Mouse (Mus musculus) thymus, postnatal 10 days (tissue): ENCODE measurements around the gene Shtn1.

ENCODE experiments used
- DNase-seq, 2 experiments: peaks; one replicate each; pipeline ENCODE4 v3.0.0; 2021; ENCODE audit warnings: low spot score in 2 of 2

Shtn1 gene

DNA sequence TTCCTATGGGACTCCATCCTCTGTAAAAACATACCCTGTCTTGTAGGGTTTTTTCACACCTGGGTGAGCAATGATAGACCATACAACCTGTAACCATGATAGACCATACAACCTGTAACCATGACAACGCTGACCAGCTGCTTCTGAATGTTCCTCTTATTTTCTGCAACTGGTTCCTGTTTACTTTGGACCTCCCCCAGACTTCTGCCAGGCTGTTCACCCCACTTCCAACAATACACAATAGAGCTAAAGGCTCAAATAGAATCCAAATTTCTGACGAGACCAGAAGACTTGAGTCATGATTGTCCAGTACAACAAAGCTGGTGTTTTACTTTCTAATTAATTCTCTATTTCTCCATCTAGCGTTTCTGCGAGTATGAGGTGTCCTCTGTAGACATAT lies 23.8 kb downstream of the Shtn1 start:
- no peak for DNase-seq

DNA sequence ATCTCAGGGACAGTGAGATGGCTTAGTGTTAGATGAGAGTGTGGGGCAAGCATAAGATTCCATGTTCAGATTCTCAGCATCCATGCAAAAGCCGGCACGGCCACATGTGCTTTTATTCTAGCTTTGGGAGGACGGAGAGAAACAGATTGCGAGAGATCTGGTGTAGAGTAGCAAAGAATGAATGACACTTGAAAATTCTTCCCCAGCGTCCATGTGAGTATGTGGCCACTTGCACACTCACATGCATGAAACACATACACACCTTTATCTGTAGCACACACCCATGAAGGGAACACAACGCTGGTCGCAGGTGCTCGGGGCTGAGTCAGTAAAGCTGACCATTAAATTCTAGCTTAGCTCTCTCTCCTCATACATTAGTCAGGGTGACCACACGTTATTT lies 24.3 kb downstream of the Shtn1 start:
- DNase-seq: no peak

DNA sequence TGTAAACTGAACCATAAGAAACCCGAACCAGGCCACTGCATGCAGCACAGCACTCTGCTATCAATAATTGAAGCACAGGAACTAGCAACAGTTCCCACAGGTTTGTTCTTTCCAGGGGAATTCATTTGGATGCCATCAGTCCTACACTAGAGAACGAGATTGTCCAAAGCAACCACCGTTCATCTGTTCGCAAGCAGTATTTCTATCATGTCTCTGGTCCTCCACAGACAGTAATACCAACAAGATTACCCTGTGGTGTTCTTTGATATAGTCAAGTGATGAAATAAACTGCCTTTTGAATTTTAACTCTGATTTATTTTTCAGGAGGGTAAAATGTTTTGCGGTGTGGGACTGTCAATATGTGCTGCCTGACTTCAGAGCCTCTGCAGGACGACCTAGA lies 27.0 kb downstream of the Shtn1 start:
- DNase-seq: no peak

DNA sequence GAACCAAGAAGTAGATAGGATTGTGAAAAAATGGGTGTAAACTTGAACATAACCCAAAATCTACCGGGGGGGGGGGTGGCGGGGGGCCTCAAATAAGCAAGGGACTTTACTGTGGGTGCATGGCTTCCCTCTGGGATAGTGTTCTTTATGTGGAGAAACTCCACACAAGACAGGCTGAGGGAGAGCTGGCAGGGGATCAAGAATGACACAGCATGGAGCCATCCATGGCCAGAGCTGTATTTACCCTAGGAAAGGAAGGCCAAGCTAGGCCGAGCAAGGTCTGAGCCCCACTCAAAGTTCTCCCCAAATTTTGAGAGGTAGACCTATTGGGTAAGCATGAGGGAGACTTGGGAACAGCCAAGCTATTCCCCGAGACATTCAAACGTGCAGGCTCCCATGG lies 28.4 kb downstream of the Shtn1 start:
- DNase-seq: no peak

DNA sequence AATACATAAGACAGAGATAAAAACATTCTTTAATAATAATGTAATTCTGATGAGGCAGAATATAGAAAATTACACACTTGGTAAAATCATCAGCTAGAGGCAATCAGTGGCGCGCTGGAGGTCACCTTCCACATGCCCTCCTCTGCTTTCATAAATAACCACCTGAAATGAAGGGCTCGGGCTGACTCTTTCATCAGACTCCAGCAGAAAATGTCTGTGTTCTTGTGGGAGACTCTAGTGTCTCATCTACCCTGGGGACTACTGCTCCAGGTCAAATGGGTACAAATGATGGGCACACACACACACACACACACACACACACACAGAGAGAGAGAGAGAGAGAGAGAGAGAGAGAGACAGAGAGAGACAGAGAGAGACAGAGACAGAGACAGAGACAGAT lies 34.8 kb downstream of the Shtn1 start:
- DNase-seq: no peak

DNA sequence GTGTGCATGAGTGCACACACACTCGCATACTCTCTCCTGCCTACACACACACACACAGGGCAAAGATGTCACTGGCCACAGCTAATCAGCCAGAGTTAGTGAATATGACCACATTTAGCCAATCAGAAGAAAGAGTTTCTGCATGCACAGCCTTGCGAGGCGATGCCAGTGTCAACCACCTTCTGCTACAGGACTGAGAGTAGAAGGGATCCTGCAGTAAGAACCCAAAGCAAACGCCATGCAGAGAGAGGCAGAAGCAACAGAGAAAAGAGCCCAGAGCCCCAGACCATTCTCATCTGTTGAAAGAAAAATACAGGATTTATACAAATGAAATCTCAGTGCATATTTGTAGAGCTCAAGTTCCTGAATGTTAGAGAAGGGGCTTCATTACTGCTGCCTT lies 37.1 kb downstream of the Shtn1 start:
- no peak for DNase-seq

DNA sequence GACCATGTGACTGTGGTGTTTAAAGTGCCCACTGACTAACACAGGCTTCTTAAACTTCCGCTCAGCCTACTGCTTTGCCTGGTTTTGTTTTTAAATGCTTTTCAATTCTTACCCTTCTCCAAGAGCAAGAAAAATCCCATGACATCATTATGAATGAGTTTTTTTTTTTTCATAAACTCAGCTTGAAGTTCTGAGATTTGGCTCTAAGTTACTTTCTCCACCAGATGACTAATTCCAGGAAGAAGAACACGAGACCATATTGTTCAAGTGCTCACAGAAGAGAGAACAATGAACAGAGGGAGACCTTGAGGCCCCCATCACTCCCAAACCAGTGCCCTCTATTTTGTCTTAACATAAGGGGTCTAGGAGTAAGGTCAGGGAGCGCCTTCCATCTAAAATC lies 39.1 kb downstream of the Shtn1 start:
- DNase-seq: no peak

DNA sequence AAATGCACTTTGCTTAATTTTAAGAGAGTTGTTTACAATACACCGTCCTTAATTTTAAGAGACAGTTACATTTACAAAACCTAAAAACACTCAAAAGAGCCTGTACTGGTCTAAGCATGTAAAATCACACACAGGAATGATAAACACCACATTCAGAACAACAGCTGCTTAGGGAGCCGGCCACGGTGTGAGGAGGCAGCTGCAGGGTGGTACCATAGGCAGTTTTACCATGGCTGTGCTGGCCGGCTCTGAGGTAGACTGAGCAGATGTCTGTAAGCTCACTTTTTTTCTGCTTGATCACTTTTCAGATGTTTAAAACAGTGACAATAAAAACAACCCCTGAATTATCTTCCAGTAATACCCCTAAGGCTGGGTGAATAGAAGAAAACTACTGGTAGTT lies 42.7 kb downstream of the Shtn1 start:
- no peak for DNase-seq

DNA sequence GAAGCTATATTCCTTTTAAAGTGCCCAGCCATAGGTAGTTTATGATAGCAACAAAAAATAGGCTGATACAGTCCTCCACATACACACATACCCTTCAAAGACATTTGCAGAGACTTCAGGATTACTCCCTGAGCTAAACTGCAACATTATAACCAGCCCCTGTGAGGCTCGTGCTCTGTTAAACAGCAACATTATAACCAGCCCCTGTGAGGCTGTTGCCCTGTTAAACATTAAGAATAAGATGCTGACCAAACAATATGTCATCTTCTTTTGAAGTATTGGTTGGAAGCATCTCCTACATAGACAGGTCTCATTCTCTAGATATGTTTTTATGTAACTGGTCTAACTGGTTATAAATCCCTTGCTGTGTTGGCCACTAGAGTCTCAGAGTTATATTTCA lies 45.7 kb downstream of the Shtn1 start:
- DNase-seq: no peak

DNA sequence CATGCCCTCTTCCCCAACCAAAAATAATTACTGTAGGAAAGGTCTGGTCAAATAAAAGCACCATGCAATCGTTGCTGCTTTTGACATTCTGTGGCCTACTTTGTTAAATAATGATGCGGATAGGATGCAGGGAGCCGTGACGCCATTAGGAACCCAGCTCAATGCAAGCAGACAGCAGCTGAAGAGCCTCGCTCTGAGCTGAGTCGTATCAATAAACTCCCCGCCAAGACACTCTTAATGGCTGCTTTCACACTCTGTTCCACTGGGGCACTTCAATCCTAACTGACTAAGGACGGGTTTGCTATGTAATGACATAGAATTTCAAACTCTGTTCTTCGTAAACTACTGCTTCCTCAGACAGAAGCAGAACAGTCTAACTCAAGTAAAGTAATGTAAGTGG lies 46.9 kb downstream of the Shtn1 start:
- DNase-seq: no peak

DNA sequence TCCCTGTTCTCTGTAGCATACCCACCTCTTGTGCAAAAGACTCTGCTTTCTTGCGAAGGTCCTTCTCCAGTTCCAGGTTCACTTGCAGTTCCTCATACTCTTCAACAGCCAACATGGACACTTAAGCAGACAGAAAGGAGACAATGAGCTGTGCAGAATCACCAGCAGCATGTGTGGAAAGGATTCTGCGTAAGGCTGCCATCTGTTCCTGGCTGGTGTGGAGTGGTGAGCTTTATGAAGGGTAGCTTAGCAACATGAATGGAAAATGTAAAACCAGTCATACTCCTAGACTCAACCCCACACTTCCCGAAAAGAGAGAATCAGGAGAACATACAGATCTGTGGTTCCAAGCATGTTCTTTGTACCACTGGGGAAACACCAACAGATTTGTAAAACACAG lies 47.8 kb downstream of the Shtn1 start:
- DNase-seq: no peak

DNA sequence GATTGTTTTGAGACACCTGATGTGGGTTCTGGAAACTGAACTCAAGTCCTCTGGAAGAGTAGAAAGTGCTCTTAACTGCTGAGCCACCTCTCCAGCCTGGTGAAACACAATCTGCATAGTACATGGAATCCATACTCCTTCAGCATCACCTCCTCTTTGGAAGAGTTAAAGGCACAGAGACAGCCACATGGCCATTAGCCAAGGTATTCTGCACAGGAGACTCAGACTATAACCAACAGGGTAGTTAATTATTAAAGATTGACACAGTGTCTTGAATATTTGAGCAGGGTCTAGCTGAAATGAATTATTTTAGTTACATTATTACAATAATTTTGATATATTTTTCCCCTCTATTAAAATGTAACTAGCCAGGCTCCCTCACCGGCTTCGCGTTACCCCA lies 52.0 kb downstream of the Shtn1 start:
- no peak for DNase-seq

DNA sequence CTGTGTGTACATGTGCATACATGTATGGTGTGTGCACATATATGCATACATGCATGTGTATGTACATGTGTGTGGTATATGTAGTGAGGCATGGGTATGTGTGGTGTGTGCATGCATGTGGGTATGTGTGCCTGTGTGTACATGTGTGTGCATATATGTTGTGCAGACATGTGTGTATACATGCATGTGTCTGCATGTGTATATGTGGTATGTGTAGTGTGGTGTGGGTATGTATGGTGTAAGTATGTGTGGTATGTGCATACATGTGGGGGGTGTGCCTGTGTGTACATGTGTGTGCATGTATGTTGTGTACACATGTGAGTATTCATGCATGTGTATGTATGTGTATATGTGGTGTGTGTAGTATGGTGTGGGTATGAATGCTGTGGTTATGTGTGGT lies 54.3 kb downstream of the Shtn1 start:
- DNase-seq: no peak

DNA sequence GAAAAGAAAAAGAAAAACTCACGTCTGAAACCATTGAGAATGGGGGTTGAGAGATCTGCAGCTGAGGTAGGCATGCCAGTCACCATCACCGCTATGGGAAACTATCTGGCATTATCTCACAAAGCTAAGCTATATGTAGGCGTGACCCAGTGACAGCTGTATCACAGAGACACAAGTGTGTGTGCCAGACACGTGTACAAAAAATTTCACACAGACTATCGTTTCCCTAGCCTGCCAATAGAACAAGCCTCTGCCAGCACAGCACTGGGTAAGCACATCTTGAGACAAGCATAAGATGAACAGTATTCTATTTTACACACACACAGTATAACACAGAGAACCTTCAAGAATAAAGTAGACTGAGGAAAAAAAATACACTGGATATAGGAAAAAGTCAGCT lies 65.1 kb downstream of the Shtn1 start:
- DNase-seq: no peak

DNA sequence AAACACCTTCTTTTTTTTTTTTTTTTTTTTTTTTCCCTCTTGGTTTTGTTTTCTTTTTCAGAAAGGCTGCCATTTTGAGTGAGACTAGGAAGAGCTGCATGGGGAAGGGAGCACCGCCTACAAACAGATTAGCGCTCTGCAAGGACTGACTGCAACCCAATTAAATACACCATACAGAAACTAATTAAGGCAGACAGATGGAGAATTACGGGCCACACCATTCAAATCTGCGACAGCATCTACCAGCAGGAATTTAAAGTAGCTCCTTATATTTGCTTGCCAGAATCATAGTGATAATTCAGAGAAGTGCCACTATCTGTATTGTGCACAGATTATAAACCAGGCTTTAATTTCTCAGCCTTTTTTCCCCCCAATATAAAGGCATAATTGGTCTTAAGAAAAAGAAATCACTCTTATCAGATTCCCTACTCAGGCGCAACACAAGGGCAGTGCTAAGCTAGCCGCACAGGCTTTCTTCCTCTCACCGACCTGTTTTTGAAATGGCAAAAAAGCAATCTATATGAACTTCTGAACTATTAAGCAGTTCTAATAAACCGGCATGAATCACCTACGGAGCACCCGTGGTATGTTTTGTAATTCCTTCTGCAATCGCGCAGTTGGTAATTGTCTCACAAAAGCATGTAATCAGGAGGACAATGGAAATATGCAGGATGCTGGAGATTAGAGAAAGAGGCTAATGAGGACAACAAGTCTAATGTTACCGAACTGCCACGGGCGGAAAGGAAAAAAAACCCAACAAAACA lies 69.1 kb downstream of the Shtn1 start:
- DNase-seq: no peak

DNA sequence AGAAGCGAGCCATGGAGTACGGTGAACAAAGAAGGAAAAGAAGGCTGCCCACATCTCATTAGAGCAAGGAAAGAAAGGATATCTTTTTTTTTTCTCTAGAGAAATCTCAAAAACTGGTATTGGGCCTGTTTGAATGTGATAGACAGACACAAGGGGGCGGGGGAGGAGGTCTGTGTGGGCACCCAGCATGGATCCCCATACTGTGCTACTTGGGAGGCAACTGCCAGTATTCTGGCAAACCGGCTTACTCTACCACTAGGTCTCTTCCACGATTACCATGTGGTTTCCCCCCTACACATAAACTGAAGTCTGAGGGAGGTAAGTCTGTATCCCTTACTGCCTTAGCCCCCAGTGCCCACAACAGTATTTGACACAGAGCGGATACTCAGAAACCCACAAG lies 73.1 kb downstream of the Shtn1 start:
- no peak for DNase-seq

DNA sequence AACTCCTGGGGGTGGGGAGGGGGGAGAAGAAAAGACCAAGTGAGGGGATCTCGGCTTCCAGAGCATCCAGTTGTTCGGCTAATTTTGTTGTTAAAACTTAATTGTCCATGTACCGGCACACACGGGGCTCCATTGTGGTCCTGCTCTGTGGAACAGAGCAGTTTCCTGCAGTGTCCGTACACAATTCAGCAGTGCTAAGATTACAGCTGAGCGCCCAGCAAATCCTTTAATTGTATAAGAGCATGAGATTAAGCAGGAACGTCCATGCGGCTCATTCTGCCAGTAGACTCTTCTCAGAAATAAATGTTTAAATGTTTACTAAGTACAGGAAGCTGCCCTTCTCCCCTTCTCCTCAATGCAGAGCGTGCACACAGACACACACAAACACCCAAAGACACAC lies 94.3 kb downstream of the Shtn1 start:
- DNase-seq: no peak

DNA sequence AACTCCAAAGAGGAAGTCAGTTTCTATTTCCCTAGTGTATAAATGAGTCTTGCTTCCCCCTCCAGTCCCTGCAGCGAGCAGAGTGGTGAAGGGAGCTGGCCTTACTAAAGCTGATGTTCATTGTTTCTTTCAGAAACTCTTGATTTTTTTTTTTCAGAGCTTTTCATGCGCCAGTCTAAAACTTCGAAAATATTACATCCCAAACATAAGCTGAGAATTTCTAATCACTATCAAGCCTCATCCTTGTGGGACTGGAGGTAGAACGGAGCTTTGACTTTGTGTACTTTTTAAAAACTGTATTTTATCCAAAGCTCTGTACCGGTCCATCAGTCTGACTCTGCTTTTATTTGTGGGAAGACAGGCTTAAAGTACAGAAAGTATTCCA lies 95.9 kb downstream of the Shtn1 start:
- DNase-seq: no peak

DNA sequence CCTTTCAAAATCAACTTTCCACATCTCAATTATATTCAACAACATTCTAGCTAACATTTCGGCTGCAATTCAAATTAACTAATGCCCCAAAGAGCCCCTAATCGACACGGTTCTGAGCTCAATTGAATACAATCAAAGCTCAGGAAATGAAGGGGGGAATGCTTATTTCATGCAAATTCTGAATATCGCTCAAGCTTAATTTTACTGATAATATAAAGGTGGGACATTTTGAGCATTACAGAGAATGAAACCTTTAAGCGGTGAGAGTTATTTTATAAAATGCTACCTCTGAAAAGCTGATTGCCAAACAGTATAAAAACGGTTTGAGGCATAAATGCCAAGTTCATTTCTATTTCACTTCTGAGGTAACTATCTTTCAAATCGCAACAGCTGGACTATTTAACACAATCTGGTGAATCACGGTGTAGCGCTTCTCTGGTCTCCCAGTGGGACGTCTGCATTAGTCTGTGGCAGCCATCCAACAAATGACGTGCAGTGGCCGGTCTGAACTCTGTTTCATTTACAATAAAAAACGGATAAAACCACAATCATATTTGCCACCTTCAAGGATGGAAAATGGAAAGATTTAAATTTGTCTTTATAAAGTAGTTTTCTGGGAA lies 96.4 kb downstream of the Shtn1 start:
- DNase-seq: no peak

DNA sequence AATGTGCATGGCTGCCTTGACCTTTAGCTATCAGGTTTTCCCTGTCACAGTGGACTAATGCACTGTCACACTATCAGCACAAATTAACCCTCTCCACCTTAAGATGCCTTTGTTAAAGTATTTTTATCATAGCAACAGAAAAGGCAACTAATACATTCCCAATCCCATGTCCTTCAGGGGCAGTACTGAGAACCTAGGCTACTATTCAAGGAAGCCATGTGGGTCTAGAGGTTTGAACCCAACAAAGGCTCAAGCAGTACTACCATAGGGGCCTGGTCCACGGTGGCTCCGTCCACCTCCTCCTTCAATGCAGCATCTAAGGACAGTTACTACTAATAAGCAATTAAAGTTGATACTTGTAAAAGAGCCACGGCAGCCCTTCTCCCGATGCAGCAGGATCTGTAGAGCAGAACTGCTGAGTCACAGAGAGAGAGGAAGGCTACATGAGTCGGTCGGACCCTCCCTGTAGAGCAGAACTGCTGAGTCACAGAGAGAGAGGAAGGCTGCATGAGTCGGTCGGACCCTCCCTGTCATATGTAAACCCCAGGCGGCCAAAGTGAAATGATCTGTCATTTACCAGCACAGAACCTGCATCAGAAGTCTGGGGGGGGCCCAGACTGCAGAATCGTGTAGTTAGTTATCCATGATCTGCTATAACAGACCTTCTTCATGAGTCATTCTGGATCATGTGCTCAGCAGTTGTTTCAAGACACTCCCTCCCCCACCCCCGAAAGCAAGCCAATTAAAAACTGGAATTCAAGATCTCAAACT lies 97.3 kb downstream of the Shtn1 start:
- no peak for DNase-seq

DNA sequence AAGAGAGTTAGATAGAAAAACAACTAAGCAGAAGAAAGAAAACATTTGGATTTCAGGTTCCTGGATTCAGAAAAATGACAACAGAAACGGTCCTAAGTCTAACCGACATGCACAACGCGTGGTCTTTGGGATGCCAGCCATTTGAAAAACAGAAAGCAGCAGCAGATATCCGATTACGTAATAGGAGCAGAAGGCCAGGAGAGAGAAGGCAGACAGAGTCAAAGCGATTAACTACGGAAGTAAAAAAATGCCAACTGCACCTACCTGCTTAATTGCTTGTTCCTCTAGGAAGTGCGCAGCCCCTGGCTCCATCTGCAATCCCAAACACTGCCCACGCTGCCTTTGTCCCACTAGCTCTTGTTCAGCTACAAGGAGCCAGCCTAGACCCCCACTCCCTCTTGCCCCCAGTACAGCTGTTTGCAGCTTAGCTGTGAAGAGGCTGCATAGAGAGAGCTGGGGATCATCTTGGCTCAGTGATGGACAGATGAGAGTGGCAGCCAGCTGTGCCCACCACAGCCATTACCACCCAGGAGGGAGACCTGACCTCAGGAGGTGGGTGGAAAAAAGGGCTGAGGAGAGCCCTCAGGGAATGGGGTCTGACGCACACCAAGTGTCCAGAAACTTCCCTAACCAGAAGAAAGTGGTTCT lies 100.6 kb downstream of the Shtn1 start:
- DNase-seq: no peak

DNA sequence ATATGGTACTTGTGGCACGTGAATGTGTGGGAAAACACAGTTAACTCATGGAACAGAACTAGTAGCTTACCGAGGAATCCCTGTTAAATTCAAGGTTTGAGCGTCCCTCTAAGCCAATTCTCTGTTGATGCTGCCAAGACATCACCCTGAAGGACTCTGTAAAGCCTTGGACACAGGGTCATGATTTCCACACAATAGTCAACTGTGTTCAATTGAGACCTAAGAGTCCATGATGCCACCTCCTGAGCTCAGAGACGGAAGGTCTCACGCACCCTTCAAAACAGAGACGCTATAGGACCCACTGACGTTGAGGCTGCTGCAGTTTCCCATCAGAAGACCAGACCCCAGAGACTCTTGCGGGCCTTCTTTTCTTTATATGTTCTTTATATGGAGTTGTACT lies 101.8 kb downstream of the Shtn1 start:
- DNase-seq: no peak

DNA sequence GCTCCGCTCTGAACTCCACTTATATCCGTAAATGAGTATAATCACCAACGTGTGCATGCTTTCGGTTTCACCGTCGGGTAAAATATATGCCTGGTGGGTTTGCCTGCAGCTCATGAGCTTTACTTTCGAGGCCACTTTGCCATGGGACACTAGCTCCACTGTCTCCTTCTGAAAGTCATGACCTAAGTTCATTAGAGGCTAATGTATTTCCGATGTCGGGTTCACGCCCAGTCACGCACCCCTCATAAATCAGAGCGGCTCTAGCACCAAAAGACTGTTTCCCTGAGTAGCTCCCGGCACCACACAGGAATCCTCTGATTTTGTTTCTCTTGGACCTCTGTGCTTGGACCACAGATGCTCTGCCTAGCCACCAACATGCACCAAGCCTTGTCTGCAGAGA lies 105.1 kb downstream of the Shtn1 start:
- DNase-seq: no peak
